Mouse (Mus musculus) right cerebral cortex, postnatal 25 days (tissue): ENCODE results near the gene Cog4.

Experiments
- DNase-seq: peaks from one replicate; pipeline ENCODE4 v3.0.0; 2022

The Cog4 gene

GRCm38 (mm10) chr8:110846405-110847170 is at the start of gene Cog4, which contains the start of gene Sf3b3:
Gene Cog4, plus strand, starts transcription at chr8:110846600.
Gene Sf3b3, minus strand, starts transcription at chr8:110846787.
- peak; percentile 84 for DNase-seq

- DNase-seq, result no peak
Observed at GRCm38 (mm10) chr8:110797086-110797485, 49.3 kb upstream of the Cog4 start.

DNA sequence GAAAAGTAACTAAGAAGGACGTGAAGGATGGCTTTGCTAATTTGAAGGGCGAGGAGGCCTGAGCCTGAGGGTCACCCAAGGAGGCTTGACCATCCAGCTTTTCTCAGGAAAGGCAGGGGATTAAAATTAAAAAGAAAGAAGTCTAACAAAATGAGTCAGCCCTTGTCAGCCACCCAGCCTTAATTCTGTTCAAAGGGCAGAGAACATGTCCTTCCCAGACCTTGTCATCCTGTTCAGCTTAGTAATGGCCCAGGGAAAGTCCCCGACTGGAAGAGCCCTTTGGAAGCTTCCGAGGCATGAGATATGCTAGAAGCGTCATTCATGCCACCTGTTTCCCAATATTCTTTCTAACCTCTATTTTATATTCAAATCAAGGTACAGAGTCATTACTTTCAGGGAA is 43.4 kb upstream of the Cog4 start:
- DNase-seq, result no peak

DNA sequence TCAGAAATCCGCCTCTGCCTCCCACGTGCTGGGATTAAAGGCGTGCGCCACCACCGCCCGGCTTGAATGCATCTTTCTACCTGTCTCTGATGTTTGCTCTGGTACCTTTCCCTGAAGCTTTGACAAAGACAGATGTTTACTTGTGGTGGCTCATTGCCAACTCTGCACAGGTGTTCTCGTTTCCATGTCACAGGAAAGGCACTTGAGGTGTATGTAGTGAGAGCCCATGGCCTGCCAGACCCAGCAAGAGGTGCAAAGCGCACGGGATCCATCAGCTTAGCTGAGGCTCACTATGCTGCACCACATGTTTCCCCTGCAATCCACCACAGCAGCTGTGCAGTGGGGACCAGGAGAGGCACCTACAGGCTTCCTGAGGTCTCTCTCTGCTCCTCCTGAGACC is 42.5 kb upstream of the Cog4 start:
- DNase-seq, result no peak

DNA sequence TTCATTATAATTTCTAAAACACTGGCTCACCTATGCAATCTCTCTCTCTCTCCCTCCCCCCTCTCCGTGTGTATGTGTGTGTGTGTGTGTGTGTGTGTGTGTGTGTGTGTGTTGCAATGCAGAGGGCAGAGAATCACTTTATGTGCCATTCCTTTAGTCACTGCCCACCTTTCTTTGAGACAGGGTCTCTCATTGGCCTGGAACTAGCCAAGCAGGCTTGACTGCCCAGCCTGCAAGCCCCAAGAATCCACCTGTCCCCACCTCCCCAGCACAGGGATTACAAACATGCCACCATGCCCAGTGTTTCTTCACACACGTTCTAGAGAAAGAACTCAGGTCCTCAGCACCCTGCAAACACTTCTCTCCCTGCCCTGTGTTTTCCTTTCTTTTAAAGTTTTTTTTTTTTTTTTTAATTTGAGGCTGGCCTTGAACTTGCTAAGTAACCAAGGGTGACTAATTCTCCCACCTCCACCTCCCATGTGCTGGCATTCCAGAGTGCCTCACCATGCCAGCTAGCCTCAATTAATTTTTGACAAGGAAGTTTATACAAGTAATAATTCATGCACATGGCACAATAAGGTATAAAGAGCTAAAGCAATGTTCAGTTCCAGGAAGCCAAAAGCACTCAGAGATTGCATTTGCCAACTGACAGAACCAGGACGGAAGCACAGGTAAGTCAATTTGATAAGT is 41.4 kb upstream of the Cog4 start:
- no peak for DNase-seq

GRCm38 (mm10) chr8:110805669-110806068 is 40.7 kb upstream of the Cog4 start, which contains the start of gene Il34:
Gene Il34, minus strand, starts transcription at chr8:110805924.
- no peak for DNase-seq

GRCm38 (mm10) chr8:110806146-110806545 is 40.3 kb upstream of the Cog4 start:
- no peak for DNase-seq

- no peak for DNase-seq
Observed at GRCm38 (mm10) chr8:110808495-110809472, 37.6 kb upstream of the Cog4 start.

DNA sequence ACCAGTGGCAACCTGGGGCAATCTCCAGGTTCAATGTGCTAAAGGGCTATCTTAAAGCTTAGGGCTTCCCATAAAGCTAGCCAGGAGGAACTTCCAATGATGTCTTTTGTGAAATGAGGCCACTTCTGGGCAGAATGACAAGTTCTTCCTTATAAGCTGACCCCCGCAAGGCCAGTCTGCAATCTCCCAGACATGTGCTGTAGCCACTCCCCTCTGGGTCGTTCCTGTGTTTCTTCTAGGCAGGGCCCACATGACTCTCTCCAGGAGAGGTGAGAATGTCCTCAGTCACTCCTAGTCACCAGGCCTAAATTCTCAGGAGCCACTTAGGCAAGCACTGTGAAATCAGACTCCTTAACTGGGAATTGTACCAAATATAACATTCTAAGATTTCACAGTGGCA is 36.6 kb upstream of the Cog4 start:
- DNase-seq, result no peak

GRCm38 (mm10) chr8:110810481-110811065 is 35.8 kb upstream of the Cog4 start:
- no peak for DNase-seq

GRCm38 (mm10) chr8:110811116-110811515 is 35.3 kb upstream of the Cog4 start:
- no peak for DNase-seq

DNA sequence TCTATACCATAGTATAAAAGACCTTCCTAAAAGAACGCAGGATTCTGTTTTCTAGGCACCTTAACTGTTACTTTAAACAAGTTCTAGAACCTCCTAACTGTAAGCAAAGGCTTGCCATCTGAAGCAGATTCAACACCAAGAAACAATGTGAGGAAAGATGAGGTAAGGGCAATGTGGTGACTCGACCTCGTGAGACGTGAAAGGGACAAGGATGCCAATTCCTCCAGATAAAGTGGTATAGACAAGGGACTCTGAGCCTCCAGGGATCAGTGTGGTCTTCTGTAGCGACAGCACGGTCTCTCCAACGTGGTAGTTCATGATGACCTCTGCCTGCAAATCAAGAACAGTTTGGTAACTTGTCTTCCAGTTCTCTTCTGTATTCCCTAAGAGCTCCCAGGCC is 34.6 kb upstream of the Cog4 start:
- DNase-seq, result no peak

GRCm38 (mm10) chr8:110812349-110813080 is 33.9 kb upstream of the Cog4 start:
- DNase-seq, result no peak

DNA sequence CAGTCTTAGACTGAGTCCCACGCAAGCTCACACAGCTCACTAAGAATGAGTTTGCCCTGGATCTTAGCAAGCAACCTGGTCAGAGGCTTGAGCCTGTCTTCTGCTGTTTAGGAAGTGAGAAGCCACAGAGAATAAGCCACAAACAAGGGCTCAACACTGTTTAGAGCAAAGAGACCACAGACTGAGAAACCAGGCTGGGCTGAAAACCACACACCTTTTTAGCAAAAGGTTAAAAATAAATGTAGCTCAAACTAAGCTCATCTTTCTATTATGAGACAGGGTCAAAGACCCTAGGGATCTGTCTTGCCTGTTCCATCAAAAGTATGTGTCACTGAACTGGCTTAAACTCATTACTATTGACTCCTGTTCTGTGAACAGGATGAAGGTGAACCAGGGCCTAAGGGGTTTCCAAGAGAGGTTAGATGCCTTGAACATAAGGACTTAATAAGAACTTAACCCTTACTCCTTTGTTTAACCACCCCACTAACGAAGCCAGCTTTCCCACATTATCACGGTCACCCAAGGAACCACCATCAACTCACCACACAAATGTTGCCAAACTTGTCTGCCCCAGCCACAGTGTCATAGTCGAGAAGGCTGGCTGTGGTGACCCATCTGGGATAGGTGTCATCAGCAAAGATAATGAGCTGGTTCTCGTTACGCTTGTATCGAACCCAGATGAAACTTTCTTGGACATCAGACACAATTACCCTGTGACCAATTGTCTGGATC is 33.2 kb upstream of the Cog4 start:
- DNase-seq, result no peak

DNA sequence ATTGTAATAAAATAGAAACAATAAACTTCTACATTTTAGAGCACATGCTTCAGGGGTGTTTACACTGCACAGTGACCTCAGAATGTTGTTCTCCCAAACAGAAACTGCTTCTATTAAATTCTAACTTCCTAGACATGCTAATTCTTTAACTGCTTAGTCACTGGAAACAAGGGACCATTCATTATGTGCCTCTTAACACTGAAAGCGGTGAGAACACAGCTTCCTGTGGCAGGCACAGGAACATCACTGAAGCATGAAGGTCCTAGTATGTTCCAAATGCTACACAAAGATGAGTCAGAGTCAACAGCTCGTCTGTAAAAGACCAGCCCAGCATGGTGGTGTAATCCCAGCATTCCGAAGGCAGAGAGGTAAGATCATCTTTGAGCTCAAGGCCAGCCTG is 31.1 kb upstream of the Cog4 start:
- DNase-seq, result no peak

GRCm38 (mm10) chr8:110816990-110817389 is 29.4 kb upstream of the Cog4 start:
- DNase-seq, result no peak

- no peak for DNase-seq
Observed at GRCm38 (mm10) chr8:110818593-110818992, 27.8 kb upstream of the Cog4 start.

DNA sequence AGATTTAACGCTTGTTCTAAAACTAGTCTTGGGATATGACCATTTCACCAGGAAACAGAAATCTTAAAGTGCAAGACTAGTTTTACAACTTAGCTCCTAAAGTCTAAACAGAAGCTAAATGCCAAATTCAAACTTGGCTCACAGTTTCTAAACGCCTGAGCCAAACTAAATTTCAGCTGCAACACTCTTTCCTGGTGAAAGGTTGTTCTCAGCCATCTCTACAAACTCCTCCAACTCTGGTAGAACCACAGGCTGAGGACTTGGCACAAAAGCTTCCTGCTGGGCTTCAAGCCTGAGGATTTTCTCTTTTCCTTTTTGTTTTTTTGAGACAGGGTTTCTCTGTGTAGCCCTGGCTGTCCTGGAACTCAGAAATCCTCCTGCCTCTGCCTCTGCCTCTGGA is 26.1 kb upstream of the Cog4 start:
- DNase-seq, result no peak

GRCm38 (mm10) chr8:110821960-110822359 is 24.4 kb upstream of the Cog4 start:
- DNase-seq, result no peak

- DNase-seq, result no peak
Observed at GRCm38 (mm10) chr8:110824861-110825260, 21.5 kb upstream of the Cog4 start.

GRCm38 (mm10) chr8:110828511-110828910 is 17.9 kb upstream of the Cog4 start:
- DNase-seq, result no peak
